Mouse (Mus musculus): ENCODE data around the gene Smarcc2. TPM values are rescaled to one million over a fixed set of nuclear protein-coding genes. Genes with fewer than 3 reads are reported as not detected.

Gene Smarcc2
- polyA plus RNA-seq, 1 experiment: 48.4 TPM

DNA sequence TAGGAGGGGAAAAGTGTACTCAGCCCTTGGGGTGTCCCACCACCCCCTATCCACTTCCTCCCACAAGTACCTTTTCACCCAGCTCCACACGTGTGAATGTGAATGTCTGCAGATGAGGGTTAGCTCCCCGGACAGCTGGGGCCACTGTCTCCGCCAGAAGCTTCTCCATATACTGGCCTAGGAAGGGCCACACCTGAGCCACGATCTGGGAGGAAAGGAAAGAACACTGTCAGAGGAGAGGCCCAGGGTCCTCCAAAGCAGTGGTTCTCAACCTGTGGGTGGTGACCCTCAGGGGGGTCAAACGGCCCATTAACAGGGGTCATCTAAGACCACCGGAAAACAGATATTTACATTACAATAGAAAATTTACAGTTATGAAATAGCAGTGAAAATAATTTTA is 63.3 kb downstream of the Smarcc2 start:
- Histone ChIP-seq H3K79me3 (ENCODE audit: low read depth) (peaks cover 5% of the 10 kb centered on the region), H3K79me2 (ENCODE audit: control insufficient read depth, insufficient read depth) (peaks cover 33% of the 10 kb centered on the region), H3ac (ENCODE audit: control insufficient read depth, insufficient read length, low read depth) (no peak overlapping the region), H3K4me3 (ENCODE audit: insufficient read depth, poor library complexity, severe bottlenecking) (no peak overlapping the region), H3K36me3 (ENCODE audit: control insufficient read depth, insufficient read depth) (peaks cover 55% of the 10 kb centered on the region), H3K27me3 (ENCODE audit: control insufficient read depth, insufficient read depth, insufficient read length) (no peaks in the 10 kb centered on the region)
- TF ChIP-seq FOSL1 (IDR thresholded peaks at IDR 0.05; ENCODE audit: insufficient read depth, low read length, poor library complexity, severe bottlenecking) (no peak), CTCF (IDR thresholded peaks at IDR 0.05; ENCODE audit: control insufficient read depth, insufficient read depth, insufficient read length) (no peak), CEBPB (IDR thresholded peaks at IDR 0.05; ENCODE audit: low read depth) (no peak), MAX (IDR thresholded peaks at IDR 0.05) (no peak)

DNA sequence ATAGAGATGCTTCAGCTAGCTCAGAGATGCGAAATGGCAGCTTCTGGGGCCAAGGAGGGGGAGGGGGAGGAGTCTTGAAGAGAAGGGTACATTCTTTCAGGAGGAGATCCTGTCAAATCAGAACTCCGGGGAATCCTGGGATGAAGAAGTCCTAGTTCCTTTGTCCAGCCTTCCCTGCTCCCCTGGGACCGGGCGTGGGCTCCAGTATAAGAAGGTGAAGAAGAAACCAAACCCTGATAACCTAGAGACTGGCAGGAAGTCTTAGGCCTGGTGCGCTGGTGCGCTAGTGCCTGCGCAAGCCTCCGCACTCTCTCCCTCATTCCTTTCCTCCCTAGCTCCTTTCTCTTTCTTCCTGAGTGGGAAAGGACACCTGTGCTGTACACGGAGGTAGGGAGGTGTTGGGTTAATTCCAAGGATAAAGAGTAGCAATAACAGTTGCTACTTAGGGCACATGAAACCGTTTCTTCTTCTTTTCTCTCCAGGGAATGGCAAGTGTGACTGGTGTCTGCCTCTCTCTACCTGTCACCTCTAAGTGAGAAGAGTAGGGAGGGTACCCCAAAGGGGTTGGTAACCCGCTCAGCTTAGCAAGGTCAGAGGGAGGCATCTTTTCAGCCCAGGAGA is 65.2 kb downstream of the Smarcc2 start:
- H3K79me2 ChIP-seq (ENCODE audit: control insufficient read depth, insufficient read depth): peaks cover 33% of the 10 kb centered on the region

DNA sequence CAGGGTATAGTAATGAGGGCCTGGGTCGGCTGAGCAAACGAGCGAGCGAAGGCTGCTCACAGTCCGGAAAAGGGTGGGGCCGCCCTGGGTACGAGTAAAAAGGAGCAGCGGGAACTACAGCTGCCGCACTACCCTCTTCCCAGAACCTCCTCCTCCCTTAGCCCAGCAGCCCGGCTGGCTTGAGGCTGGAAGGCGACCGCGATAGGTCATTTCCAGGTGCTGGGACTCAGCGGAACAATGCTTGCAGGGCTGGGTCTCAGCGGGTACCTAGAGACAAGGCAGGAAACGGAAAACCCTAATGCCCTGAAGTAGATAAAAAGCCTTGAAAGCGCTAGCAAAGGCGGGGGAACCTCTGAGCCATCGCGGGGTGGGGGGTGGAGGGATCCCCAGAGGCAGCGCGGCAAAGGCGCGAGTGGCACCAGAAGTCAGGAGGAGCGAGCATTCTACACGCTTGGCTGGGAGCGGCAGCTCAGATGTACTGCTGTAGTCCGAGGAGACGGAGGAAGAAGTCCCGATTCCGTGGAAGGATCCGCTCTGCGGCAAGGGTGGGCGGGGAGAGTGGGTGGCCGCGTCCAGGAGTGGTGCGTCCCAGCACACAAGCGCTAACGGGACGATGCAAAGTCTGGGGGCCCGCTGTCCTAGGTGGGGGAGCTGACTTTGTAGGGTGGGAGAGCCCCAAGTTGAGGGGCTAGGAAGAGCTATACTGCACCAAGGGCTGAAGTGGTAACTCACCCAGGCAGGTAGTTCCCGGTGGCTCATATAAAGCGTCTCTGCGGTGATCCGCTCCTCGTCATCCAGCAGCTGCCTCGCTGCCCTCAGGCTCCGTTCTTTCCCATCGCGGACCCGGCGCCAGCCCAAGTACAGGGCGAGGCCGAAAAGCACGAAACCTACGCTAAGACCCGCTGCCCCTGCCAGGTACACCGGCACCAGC is 65.9 kb downstream of the Smarcc2 start:
- Histone ChIP-seq H3K4me3 (ENCODE audit: insufficient read depth, poor library complexity, severe bottlenecking) (peak overlapping the region; percentile 78), H3K79me3 (ENCODE audit: low read depth) (peaks cover 5% of the 10 kb centered on the region), H3K27me3 (ENCODE audit: control insufficient read depth, insufficient read depth, insufficient read length) (no peaks in the 10 kb centered on the region), H3K36me3 (ENCODE audit: control insufficient read depth, insufficient read depth) (peaks cover 29% of the 10 kb centered on the region), H3K79me2 (ENCODE audit: control insufficient read depth, insufficient read depth) (peaks cover 33% of the 10 kb centered on the region), H3ac (ENCODE audit: control insufficient read depth, insufficient read length, low read depth) (peak overlapping the region; percentile 85)
- TF ChIP-seq FOSL1 (IDR thresholded peaks at IDR 0.05; ENCODE audit: insufficient read depth, low read length, poor library complexity, severe bottlenecking) (no peak), CEBPB (IDR thresholded peaks at IDR 0.05; ENCODE audit: low read depth) (no peak), MAX (IDR thresholded peaks at IDR 0.05) (peak; percentile 9), MYOG (IDR thresholded peaks at IDR 0.05; ENCODE audit: control insufficient read depth, extremely low read depth, insufficient read length) (no peak), CTCF (IDR thresholded peaks at IDR 0.05; ENCODE audit: control insufficient read depth, insufficient read depth, insufficient read length) (no peak), MYOD1 (IDR thresholded peaks at IDR 0.05; ENCODE audit: control insufficient read depth, insufficient read length, low read depth) (no peak)

More for the DNA sequence above, 65.2 kb downstream of the Smarcc2 start:
- Histone ChIP-seq H3K36me3 (ENCODE audit: control insufficient read depth, insufficient read depth) (peaks cover 37% of the 10 kb centered on the region), H3K4me3 (ENCODE audit: insufficient read depth, poor library complexity, severe bottlenecking) (peak overlapping the region; percentile 78), H3ac (ENCODE audit: control insufficient read depth, insufficient read length, low read depth) (peak overlapping the region; percentile 85), H3K27me3 (ENCODE audit: control insufficient read depth, insufficient read depth, insufficient read length) (no peaks in the 10 kb centered on the region), H3K79me3 (ENCODE audit: low read depth) (peaks cover 5% of the 10 kb centered on the region)
- TF ChIP-seq MAX (IDR thresholded peaks at IDR 0.05): no peak

DNA sequence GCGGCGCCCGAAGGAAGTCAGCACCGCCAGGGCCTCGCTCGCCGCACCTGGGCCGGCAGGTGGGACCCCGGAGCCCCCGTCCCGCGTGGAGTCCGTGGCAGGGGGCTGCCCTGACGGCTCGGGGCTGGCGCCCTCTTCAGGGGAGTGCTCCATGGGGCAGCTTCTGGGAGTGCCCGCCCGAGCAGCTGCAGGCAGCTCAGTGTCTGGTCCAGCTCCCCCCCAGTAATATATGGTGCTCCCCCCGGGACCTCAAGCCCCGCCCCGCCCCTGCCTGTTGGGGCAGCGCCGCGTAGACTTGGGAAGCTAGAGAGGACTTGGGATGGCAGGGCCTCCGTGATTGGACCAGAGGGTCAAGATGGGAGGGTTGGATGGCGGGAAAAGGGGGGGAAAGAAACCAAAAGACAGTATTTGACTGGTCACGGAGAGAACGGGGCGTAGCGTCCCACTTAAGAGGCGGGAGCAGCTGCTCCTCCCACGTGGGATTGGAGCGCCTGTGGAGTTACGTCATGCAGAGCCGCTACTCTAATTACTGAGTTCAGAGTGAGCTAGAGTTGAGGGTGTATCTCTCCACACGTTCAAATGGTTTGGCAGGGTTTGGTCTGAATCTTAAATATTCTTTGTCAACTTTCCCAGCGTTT is 66.7 kb downstream of the Smarcc2 start, which contains the start of gene Esyt1:
Esyt1 (minus strand) TSS at position 201 of the 638 bp plus-strand sequence.
- peaks cover 21% of the 10 kb centered on the region for H3K36me3 ChIP-seq (ENCODE audit: control insufficient read depth, insufficient read depth)
- H3K4me3 ChIP-seq (ENCODE audit: insufficient read depth, poor library complexity, severe bottlenecking): peak within 1 kb of the TSS; percentile 78
- no peaks in the 10 kb centered on the region for H3K27me3 ChIP-seq (ENCODE audit: control insufficient read depth, insufficient read depth, insufficient read length)
- TF ChIP-seq MAX (IDR thresholded peaks at IDR 0.05): peak; percentile 78
- TF ChIP-seq MYOG (IDR thresholded peaks at IDR 0.05; ENCODE audit: control insufficient read depth, extremely low read depth, insufficient read length): no peak
- no peak for TF ChIP-seq FOSL1 (IDR thresholded peaks at IDR 0.05; ENCODE audit: insufficient read depth, low read length, poor library complexity, severe bottlenecking)
- TF ChIP-seq MYOD1 (IDR thresholded peaks at IDR 0.05; ENCODE audit: control insufficient read depth, insufficient read length, low read depth): peak; percentile 50
- no peak for TF ChIP-seq CEBPB (IDR thresholded peaks at IDR 0.05; ENCODE audit: low read depth)
- peak; percentile 48 for TF ChIP-seq CTCF (IDR thresholded peaks at IDR 0.05; ENCODE audit: control insufficient read depth, insufficient read depth, insufficient read length)
- TF ChIP-seq USF1 (IDR thresholded peaks at IDR 0.05; ENCODE audit: low read depth): peak; percentile 67
- peaks cover 33% of the 10 kb centered on the region for H3K79me2 ChIP-seq (ENCODE audit: control insufficient read depth, insufficient read depth)
- peak within 1 kb of the TSS; percentile 85 for H3ac ChIP-seq (ENCODE audit: control insufficient read depth, insufficient read length, low read depth)
- peaks cover 5% of the 10 kb centered on the region for H3K79me3 ChIP-seq (ENCODE audit: low read depth)

DNA sequence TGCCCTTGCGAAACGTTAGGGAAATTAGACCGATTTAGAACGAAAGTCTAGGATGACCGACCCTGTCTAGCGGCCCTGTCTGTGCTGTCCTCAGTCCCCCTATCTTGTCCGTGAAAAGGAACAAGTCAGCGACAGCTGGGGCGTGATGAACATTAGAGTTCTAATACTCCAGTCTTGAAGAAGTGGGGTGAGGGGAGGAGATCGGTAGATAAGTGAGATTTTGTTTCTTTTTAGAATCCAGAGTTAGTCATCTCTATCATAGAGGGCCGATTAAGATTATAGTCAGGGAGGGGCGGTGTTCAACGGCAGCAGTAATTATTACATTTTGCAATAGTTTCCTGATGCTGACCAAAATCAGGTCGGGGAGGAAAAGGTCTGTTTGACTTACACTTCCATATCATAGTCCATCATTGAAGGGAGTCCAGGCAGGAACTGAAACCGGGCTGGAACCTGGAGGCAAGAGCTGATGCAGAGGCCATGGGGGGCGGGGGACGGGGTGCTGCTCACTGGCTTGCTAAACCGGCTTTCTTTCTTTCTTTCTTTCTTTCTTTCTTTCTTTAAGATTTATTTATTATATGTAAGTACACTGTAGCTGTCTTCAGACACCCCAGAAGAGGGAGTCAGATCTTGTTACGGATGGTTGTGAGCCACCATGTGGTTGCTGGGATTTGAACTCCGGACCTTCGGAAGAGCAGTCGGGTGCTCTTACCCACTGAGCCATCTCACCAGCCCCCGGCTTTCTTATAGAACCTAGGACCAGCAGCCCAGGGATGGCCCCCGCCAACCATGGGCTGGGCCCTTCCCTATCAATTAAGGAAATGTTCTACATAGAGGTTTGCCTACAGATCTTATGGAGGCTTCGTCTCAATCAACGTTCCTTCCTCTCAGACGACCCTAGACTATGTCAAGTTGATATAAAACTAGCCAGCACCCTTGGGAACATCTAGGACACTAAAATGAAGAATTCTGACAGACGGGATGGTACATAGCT is 67.6 kb downstream of the Smarcc2 start:
- Histone ChIP-seq H3K79me2 (ENCODE audit: control insufficient read depth, insufficient read depth) (peaks cover 33% of the 10 kb centered on the region), H3ac (ENCODE audit: control insufficient read depth, insufficient read length, low read depth) (peak overlapping the region; percentile 57), H3K36me3 (ENCODE audit: control insufficient read depth, insufficient read depth) (peaks cover 12% of the 10 kb centered on the region), H3K27me3 (ENCODE audit: control insufficient read depth, insufficient read depth, insufficient read length) (no peaks in the 10 kb centered on the region), H3K4me3 (ENCODE audit: insufficient read depth, poor library complexity, severe bottlenecking) (peak overlapping the region; percentile 28), H3K79me3 (ENCODE audit: low read depth) (peaks cover 5% of the 10 kb centered on the region)
- TF ChIP-seq MAX (IDR thresholded peaks at IDR 0.05): no peak

All from C2C12 (cell line).